Mouse (Mus musculus) liver, embryonic 14.5 days (tissue): Measurements from ENCODE around the gene Piga. TPM values are rescaled to one million over a fixed set of nuclear protein-coding genes. Genes with fewer than 3 reads are reported as not detected.

Source experiments
- ATAC-seq: fragments of 200-750 bp; cut with Nextera tagmentation; 2 replicates; pipeline ENCODE4 v1.8.0; 2017; ENCODE audit warnings: moderate number of reproducible peaks, mild to moderate bottlenecking, moderate library complexity; ENCODE audit not compliant: insufficient read depth
- DNase-seq, 3 experiments: peaks; one replicate each; pipeline ENCODE4 v3.0.0-alpha.2; 2012 to 2013; ENCODE audit warnings: low read depth in 3 of 3, low spot score in 3 of 3
- H3K27ac ChIP-seq: fragments of 300-500 bp; sonication (generic); 2 replicates; pipeline ENCODE4 v1.5.1; 2014; ENCODE audit warnings: moderate library complexity, mild to moderate bottlenecking, control low read depth, inconsistent platforms
- H3K27me3 ChIP-seq: fragments of 300-500 bp; sonication (generic); 2 replicates; pipeline ENCODE4 v1.6.1; 2014; ENCODE audit warnings: mild to moderate bottlenecking, low read length, moderate library complexity; ENCODE audit not compliant: control insufficient read depth, insufficient read depth
- H3K36me3 ChIP-seq: fragments of 300-500 bp; sonication (generic); replicated peaks from 2 replicates; pipeline ENCODE4 v1.6.1; 2014; ENCODE audit warnings: low read depth; ENCODE audit not compliant: control insufficient read depth, insufficient read depth
- H3K4me1 ChIP-seq, 2 experiments: fragments of 200-500 bp in 1 of 2; fragments of 300-500 bp in 1 of 2; sonication (generic) in 1 of 2; replicated peaks; 2 replicates each; pipeline ENCODE4 v1.6.1; 2012 to 2014; ENCODE audit warnings: antibody characterized with exemption in 1 of 2, inconsistent platforms in 1 of 2, low read length in 1 of 2; ENCODE audit not compliant: control insufficient read depth in 2 of 2, insufficient read depth in 2 of 2
- H3K4me2 ChIP-seq: fragments of 300-500 bp; sonication (generic); 2 replicates; pipeline ENCODE4 v1.6.1; 2014; ENCODE audit warnings: low read depth, mild to moderate bottlenecking, control low read depth, moderate library complexity
- H3K4me3 ChIP-seq, 2 experiments: fragments of 200-500 bp in 1 of 2; fragments of 300-500 bp in 1 of 2; sonication (generic) in 1 of 2; 2 replicates each; pipeline ENCODE4 v1.5.1; 2012 to 2014; ENCODE audit warnings: low read depth in 2 of 2, low read length in 2 of 2, mild to moderate bottlenecking in 2 of 2, control low read depth in 1 of 2, inconsistent platforms in 1 of 2, moderate library complexity in 1 of 2; ENCODE audit not compliant: insufficient read depth in 1 of 2
- H3K9ac ChIP-seq: fragments of 300-500 bp; sonication (generic); replicated peaks from 2 replicates; pipeline ENCODE4 v1.6.1; 2014; ENCODE audit warnings: mild to moderate bottlenecking, control low read depth, moderate library complexity
- H3K9me3 ChIP-seq: fragments of 300-500 bp; sonication (generic); 2 replicates; pipeline ENCODE4 v1.6.1; 2016; ENCODE audit warnings: low read length, mixed read lengths; ENCODE audit not compliant: control insufficient read depth
- CTCF ChIP-seq: IDR thresholded peaks from 2 replicates; pipeline ENCODE4 v1.5.1; 2016; ENCODE audit warnings: antibody characterized with exemption, low read depth, control low read depth
- EP300 ChIP-seq: IDR thresholded peaks from 2 replicates; pipeline ENCODE4 v1.6.1; 2016; ENCODE audit warnings: antibody characterized with exemption, low read depth
- WGBS: fragments of 180-500 bp; shearing (Covaris S2); extraction: QIAGEN DNeasy Blood & Tissue Kit; methylation state at CpG from one replicate; pipeline ENCODE4 v1.1.7; 2014; ENCODE audit not compliant: insufficient replicate concordance; 5-methylcytosine and 5-hydroxymethylcytosine counted together
- polyA plus RNA-seq, 2 experiments: library from polyadenylated mRNA; depleted of rRNA in 1 of 2; stranded (reverse) in 1 of 2; unstranded in 1 of 2; fragments of >200 nt; fragmentation: Nextera tagmentation in 1 of 2; extraction: Ambion mirVana in 1 of 2; gene quantifications; 2 replicates each; pipeline versions ENCODE4 v1.2.1 to v1.2.3; 2012 to 2014

Gene Piga
- polyA plus RNA-seq, 2 experiments, result 9.0 to 11.5 TPM

DNA sequence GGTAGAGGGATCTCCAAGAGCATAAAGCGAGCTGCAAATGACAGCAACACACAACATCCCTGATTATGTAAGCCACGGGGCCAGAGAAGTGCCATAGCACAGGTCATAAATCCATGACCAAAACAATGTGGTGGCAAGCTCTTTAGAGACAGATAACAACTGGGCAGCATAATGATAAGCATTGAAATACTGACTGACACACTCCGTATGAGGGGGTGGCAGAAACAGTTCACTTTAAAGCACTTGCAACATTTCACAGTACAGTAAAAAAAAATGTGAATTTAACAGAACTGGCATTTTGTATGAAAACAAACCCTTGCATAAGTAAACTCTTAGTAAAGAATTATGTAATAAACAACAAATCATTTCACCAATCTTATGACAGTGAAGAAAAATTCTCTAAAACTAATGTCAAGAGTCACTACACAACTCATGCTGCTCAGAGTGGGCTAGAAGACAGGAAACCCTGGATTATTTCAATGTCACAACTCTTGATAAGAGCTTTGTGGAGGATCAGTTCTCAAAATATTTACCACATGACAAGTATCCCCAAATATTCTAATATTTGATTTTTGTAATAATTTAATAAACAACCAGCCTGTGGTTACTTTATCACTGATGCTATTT, 11.2 kb upstream of the Piga start:
- WGBS, result 37% methylated on average over 3 of the region's 3 CpGs
- Histone ChIP-seq H3K4me1 (no peaks in the 10 kb centered on the region), H3K4me2 (no peak overlapping the region), H3K36me3 (no peaks in the 10 kb centered on the region), H3K9ac (no peak overlapping the region), H3K27me3 (no peaks in the 10 kb centered on the region; the same call in 1 of the 2 replicates), H3K4me3 (no peak overlapping the region), H3K27ac (no peak overlapping the region), H3K9me3 (no peaks in the 10 kb centered on the region)
- ATAC-seq (no peak), DNase-seq (no peak)
- TF ChIP-seq EP300, result no peak
- no peak for TF ChIP-seq CTCF

DNA sequence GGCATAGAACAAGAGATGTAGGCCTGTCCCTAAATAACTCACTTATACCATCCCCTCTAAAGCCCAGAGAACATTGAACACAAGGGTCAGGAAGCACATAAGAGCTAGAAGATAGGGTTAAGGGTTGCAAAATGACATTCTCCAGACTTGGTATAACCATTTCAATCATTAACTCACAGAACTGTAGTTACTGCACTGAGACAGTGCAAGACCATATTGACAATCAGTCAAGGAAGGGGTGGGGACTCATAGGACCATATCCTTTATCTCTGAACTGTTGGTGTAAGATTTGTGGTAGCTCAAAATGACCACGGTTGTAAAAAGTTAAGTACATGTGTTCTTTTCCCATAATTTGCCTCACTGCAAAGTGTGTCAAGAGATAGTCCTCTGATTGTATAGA, 9.0 kb upstream of the Piga start:
- Histone ChIP-seq H3K27ac (no peak overlapping the region), H3K9me3 (no peaks in the 10 kb centered on the region), H3K27me3 (no peaks in the 10 kb centered on the region; the same call in 1 of the 2 replicates), H3K4me2 (no peak overlapping the region), H3K9ac (no peak overlapping the region), H3K36me3 (no peaks in the 10 kb centered on the region), H3K4me3 (no peak overlapping the region), H3K4me1 (no peaks in the 10 kb centered on the region)
- no peak for DNase-seq
- TF ChIP-seq EP300 (no peak), CTCF (no peak)
- ATAC-seq, result no peak
- WGBS, result 33% methylated on average over 1 of the region's 1 CpGs

DNA sequence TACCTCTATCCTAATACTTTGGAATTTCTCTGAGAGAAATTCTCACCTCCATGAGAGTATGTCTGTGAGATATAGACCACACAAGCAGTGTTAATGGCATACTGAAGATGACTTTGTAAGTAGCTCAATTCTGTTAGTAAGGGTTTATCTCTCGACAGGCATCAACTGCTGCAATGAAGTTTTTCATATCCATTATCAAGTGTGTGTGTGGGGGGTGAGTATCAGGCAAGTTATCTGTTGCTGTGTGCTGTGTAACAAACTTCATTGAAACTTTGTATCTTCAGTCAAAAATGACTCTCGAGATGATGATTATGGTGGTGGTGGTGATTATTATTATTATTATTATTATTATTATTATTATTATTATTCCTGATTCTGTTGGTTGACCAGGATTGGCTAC, 2.8 kb upstream of the Piga start:
- H3K9ac ChIP-seq, result no peak overlapping the region
- no peak overlapping the region for H3K4me2 ChIP-seq
- H3K4me1 ChIP-seq, result peaks cover 0 to 5% of the 10 kb centered on the region in 2 experiments; a peak in 3 of 4 replicates
- TF ChIP-seq CTCF (no peak), EP300 (no peak)
- DNase-seq (no peak), ATAC-seq (no peak)
- no peak overlapping the region for H3K27ac ChIP-seq
- no peaks in the 10 kb centered on the region for H3K9me3 ChIP-seq
- H3K36me3 ChIP-seq, result no peaks in the 10 kb centered on the region
- H3K27me3 ChIP-seq, result no peaks in the 10 kb centered on the region
- H3K4me3 ChIP-seq, result no peak overlapping the region
- WGBS, result 27% methylated on average over 2 of the region's 2 CpGs

DNA sequence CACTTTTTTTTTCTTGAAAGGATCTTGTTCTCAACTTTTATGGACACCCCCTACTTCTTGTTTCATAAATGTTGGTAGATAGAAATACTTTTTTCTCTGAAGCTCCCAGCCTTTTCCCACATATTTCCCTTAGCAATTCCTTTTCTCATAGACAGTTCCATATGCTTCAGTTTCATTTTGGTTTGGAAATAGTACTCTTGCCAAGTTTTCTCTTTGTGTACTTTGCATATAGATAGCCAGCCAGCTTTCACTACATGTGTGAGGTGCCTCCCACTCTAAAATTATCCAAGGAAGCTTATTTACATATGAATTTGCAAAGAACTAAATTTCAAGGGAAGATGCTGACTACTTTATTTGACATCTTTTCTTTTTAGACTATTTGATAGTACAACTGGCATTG, 1.6 kb upstream of the Piga start:
- H3K4me2 ChIP-seq, result no peak overlapping the region
- ATAC-seq, result no peak
- no peak for TF ChIP-seq EP300
- no peak for TF ChIP-seq CTCF

DNA sequence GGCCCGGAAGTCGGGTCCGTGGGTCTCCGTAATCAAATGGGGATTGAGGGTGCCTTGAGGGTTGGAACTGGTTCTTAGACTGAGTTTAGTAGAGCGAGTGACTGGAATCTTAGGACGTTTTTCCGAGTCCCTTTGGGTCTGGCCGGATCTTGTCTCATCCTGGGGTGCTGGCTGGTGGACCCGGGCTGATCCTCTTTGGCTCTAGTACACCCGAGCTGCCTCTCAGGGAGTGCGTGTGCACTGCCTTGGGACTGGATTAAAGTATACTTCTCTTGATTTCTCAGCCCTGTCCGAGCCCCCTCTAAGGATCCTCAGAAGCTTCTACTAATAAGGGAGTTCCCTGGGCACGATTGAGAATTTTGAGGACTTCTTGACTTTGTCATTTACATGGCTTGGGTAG, 368 bp downstream of the Piga start:
- peak overlapping the region; percentile 69 for H3K27ac ChIP-seq
- peak overlapping the region; percentile 77 for H3K4me2 ChIP-seq
- H3K9ac ChIP-seq, result peak overlapping the region; percentile 74
- no peaks in the 10 kb centered on the region for H3K27me3 ChIP-seq
- peaks cover 0 to 8% of the 10 kb centered on the region in 2 experiments; a peak in 3 of 4 replicates for H3K4me1 ChIP-seq
- H3K9me3 ChIP-seq, result no peaks in the 10 kb centered on the region
- 17% methylated on average over 13 of the region's 13 CpGs for WGBS
- TF ChIP-seq CTCF, result no peak
- no peak for TF ChIP-seq EP300
- H3K36me3 ChIP-seq, result peaks cover 6% of the 10 kb centered on the region
- H3K4me3 ChIP-seq, result peak overlapping the region; percentile 77 to 93
- DNase-seq (no peak), ATAC-seq (peak; percentile 30)

More for the DNA sequence above, 1.6 kb upstream of the Piga start:
- H3K4me3 ChIP-seq, result no peak overlapping the region
- no peak overlapping the region for H3K9ac ChIP-seq
- peaks cover 6% of the 10 kb centered on the region for H3K36me3 ChIP-seq
- no peak overlapping the region for H3K27ac ChIP-seq
- H3K4me1 ChIP-seq, result peaks cover 0 to 8% of the 10 kb centered on the region in 2 experiments; a peak in 3 of 4 replicates
- no peak for DNase-seq
- H3K27me3 ChIP-seq, result no peaks in the 10 kb centered on the region
- H3K9me3 ChIP-seq, result no peaks in the 10 kb centered on the region
